Mouse (Mus musculus): ENCODE measurements around the gene Gpr15. TPM values are rescaled to one million over a fixed set of nuclear protein-coding genes. Genes with fewer than 3 reads are reported as not detected.

Gpr15 gene
- polyA plus RNA-seq, 1 experiment from 2014 or later: not detected

- DNase-seq (ENCODE audit: low spot score): no peak
- no peaks in the 10 kb centered on the region for H3K9me3 ChIP-seq (replicated peaks; ENCODE audit: control insufficient read depth, low read length)
- H3K4me1 ChIP-seq (ENCODE audit: control insufficient read depth, insufficient read depth, low read length): no peaks in the 10 kb centered on the region
- H3K27me3 ChIP-seq (ENCODE audit: control insufficient read depth, insufficient read depth, low read length): no peaks in the 10 kb centered on the region
- no peak overlapping the region for H3K27ac ChIP-seq (replicated peaks; ENCODE audit: low read depth, low read length)
- no peak for ATAC-seq (replicated peaks; ENCODE audit: insufficient number of reproducible peaks, low FRiP score, low TSS enrichment, low read depth)
- no peak overlapping the region for H3K4me2 ChIP-seq (ENCODE audit: low read depth, low read length)
- no peaks in the 10 kb centered on the region for H3K36me3 ChIP-seq (replicated peaks; ENCODE audit: control insufficient read depth, insufficient read depth, low read depth, low read length)
- H3K4me3 ChIP-seq (ENCODE audit: low read depth, low read length): no peak overlapping the region
- WGBS: 83% methylated on average over 3 of the region's 3 CpGs
- H3K9ac ChIP-seq (replicated peaks; ENCODE audit: low read length): no peak overlapping the region
Observed at GRCm38 (mm10) chr16:58708601-58709475, 10.0 kb downstream of the Gpr15 start.

GRCm38 (mm10) chr16:58707276-58707905 is 11.5 kb downstream of the Gpr15 start:
- Histone ChIP-seq H3K27me3 (ENCODE audit: control insufficient read depth, insufficient read depth, low read length) (no peaks in the 10 kb centered on the region), H3K4me1 (ENCODE audit: control insufficient read depth, insufficient read depth, low read length) (no peaks in the 10 kb centered on the region; the same call in 1 of the 2 replicates), H3K36me3 (replicated peaks; ENCODE audit: control insufficient read depth, insufficient read depth, low read depth, low read length) (no peaks in the 10 kb centered on the region), H3K27ac (replicated peaks; ENCODE audit: low read depth, low read length) (no peak overlapping the region), H3K4me3 (ENCODE audit: low read depth, low read length) (no peak overlapping the region), H3K9me3 (replicated peaks; ENCODE audit: control insufficient read depth, low read length) (no peaks in the 10 kb centered on the region), H3K4me2 (ENCODE audit: low read depth, low read length) (no peak overlapping the region), H3K9ac (replicated peaks; ENCODE audit: low read length) (no peak overlapping the region)
- DNase-seq (ENCODE audit: low spot score) (no peak), ATAC-seq (replicated peaks; ENCODE audit: insufficient number of reproducible peaks, low FRiP score, low TSS enrichment, low read depth) (no peak)
- 90% methylated on average over 4 of the region's 4 CpGs for WGBS

- Histone ChIP-seq H3K27ac (replicated peaks; ENCODE audit: low read depth, low read length) (no peak overlapping the region), H3K4me3 (ENCODE audit: low read depth, low read length) (no peak overlapping the region), H3K9me3 (replicated peaks; ENCODE audit: control insufficient read depth, low read length) (no peaks in the 10 kb centered on the region), H3K4me2 (ENCODE audit: low read depth, low read length) (no peak overlapping the region), H3K36me3 (replicated peaks; ENCODE audit: control insufficient read depth, insufficient read depth, low read depth, low read length) (no peaks in the 10 kb centered on the region), H3K9ac (replicated peaks; ENCODE audit: low read length) (no peak overlapping the region), H3K27me3 (ENCODE audit: control insufficient read depth, insufficient read depth, low read length) (no peaks in the 10 kb centered on the region), H3K4me1 (ENCODE audit: control insufficient read depth, insufficient read depth, low read length) (no peaks in the 10 kb centered on the region; the same call in 1 of the 2 replicates)
- ATAC-seq (replicated peaks; ENCODE audit: insufficient number of reproducible peaks, low FRiP score, low TSS enrichment, low read depth): no peak
- no peak for DNase-seq (ENCODE audit: low spot score)
Observed at GRCm38 (mm10) chr16:58704999-58705398, 13.9 kb downstream of the Gpr15 start.

- Histone ChIP-seq H3K4me2 (ENCODE audit: low read depth, low read length) (no peak overlapping the region), H3K9me3 (replicated peaks; ENCODE audit: control insufficient read depth, low read length) (no peaks in the 10 kb centered on the region), H3K9ac (replicated peaks; ENCODE audit: low read length) (no peak overlapping the region), H3K4me3 (ENCODE audit: low read depth, low read length) (no peak overlapping the region), H3K27ac (replicated peaks; ENCODE audit: low read depth, low read length) (no peak overlapping the region), H3K4me1 (ENCODE audit: control insufficient read depth, insufficient read depth, low read length) (no peaks in the 10 kb centered on the region; the same call in 1 of the 2 replicates), H3K36me3 (replicated peaks; ENCODE audit: control insufficient read depth, insufficient read depth, low read depth, low read length) (no peaks in the 10 kb centered on the region), H3K27me3 (ENCODE audit: control insufficient read depth, insufficient read depth, low read length) (no peaks in the 10 kb centered on the region)
- 34% methylated on average over 10 of the region's 10 CpGs for WGBS
- ATAC-seq (replicated peaks; ENCODE audit: insufficient number of reproducible peaks, low FRiP score, low TSS enrichment, low read depth) (no peak), DNase-seq (ENCODE audit: low spot score) (no peak)
Observed at GRCm38 (mm10) chr16:58703382-58704124, 15.3 kb downstream of the Gpr15 start.

GRCm38 (mm10) chr16:58702329-58702932 is 16.4 kb downstream of the Gpr15 start:
- ATAC-seq (replicated peaks; ENCODE audit: insufficient number of reproducible peaks, low FRiP score, low TSS enrichment, low read depth) (no peak), DNase-seq (ENCODE audit: low spot score) (no peak)
- H3K9me3 ChIP-seq (replicated peaks; ENCODE audit: control insufficient read depth, low read length): no peaks in the 10 kb centered on the region
- no peaks in the 10 kb centered on the region for H3K27me3 ChIP-seq (ENCODE audit: control insufficient read depth, insufficient read depth, low read length)
- H3K9ac ChIP-seq (replicated peaks; ENCODE audit: low read length): no peak overlapping the region
- no peak overlapping the region for H3K4me3 ChIP-seq (ENCODE audit: low read depth, low read length)
- no peak overlapping the region for H3K27ac ChIP-seq (replicated peaks; ENCODE audit: low read depth, low read length)
- no peaks in the 10 kb centered on the region; the same call in 1 of the 2 replicates for H3K4me1 ChIP-seq (ENCODE audit: control insufficient read depth, insufficient read depth, low read length)
- 82% methylated on average over 10 of the region's 10 CpGs for WGBS
- H3K36me3 ChIP-seq (replicated peaks; ENCODE audit: control insufficient read depth, insufficient read depth, low read depth, low read length): no peaks in the 10 kb centered on the region
- H3K4me2 ChIP-seq (ENCODE audit: low read depth, low read length): no peak overlapping the region

GRCm38 (mm10) chr16:58701779-58702178 is 17.1 kb downstream of the Gpr15 start:
- ATAC-seq (replicated peaks; ENCODE audit: insufficient number of reproducible peaks, low FRiP score, low TSS enrichment, low read depth) (no peak), DNase-seq (ENCODE audit: low spot score) (no peak)
- H3K4me3 ChIP-seq (ENCODE audit: low read depth, low read length): no peak overlapping the region
- WGBS: 59% methylated on average over 6 of the region's 6 CpGs
- no peak overlapping the region for H3K4me2 ChIP-seq (ENCODE audit: low read depth, low read length)
- no peaks in the 10 kb centered on the region for H3K27me3 ChIP-seq (ENCODE audit: control insufficient read depth, insufficient read depth, low read length)
- no peaks in the 10 kb centered on the region; the same call in 1 of the 2 replicates for H3K4me1 ChIP-seq (ENCODE audit: control insufficient read depth, insufficient read depth, low read length)
- no peak overlapping the region for H3K9ac ChIP-seq (replicated peaks; ENCODE audit: low read length)
- H3K27ac ChIP-seq (replicated peaks; ENCODE audit: low read depth, low read length): no peak overlapping the region
- H3K36me3 ChIP-seq (replicated peaks; ENCODE audit: control insufficient read depth, insufficient read depth, low read depth, low read length): no peaks in the 10 kb centered on the region
- H3K9me3 ChIP-seq (replicated peaks; ENCODE audit: control insufficient read depth, low read length): no peaks in the 10 kb centered on the region

GRCm38 (mm10) chr16:58700816-58701424 is 17.9 kb downstream of the Gpr15 start:
- Histone ChIP-seq H3K36me3 (replicated peaks; ENCODE audit: control insufficient read depth, insufficient read depth, low read depth, low read length) (no peaks in the 10 kb centered on the region), H3K4me3 (ENCODE audit: low read depth, low read length) (no peak overlapping the region), H3K4me2 (ENCODE audit: low read depth, low read length) (no peak overlapping the region), H3K27me3 (ENCODE audit: control insufficient read depth, insufficient read depth, low read length) (no peaks in the 10 kb centered on the region), H3K9ac (replicated peaks; ENCODE audit: low read length) (no peak overlapping the region), H3K4me1 (ENCODE audit: control insufficient read depth, insufficient read depth, low read length) (no peaks in the 10 kb centered on the region; the same call in 1 of the 2 replicates), H3K27ac (replicated peaks; ENCODE audit: low read depth, low read length) (no peak overlapping the region), H3K9me3 (replicated peaks; ENCODE audit: control insufficient read depth, low read length) (no peaks in the 10 kb centered on the region)
- 87% methylated on average over 12 of the region's 12 CpGs for WGBS
- ATAC-seq (replicated peaks; ENCODE audit: insufficient number of reproducible peaks, low FRiP score, low TSS enrichment, low read depth): no peak
- DNase-seq (ENCODE audit: low spot score): no peak
